ENCODE assay signal across 9 mouse cellular contexts in the genomic region with DNA sequence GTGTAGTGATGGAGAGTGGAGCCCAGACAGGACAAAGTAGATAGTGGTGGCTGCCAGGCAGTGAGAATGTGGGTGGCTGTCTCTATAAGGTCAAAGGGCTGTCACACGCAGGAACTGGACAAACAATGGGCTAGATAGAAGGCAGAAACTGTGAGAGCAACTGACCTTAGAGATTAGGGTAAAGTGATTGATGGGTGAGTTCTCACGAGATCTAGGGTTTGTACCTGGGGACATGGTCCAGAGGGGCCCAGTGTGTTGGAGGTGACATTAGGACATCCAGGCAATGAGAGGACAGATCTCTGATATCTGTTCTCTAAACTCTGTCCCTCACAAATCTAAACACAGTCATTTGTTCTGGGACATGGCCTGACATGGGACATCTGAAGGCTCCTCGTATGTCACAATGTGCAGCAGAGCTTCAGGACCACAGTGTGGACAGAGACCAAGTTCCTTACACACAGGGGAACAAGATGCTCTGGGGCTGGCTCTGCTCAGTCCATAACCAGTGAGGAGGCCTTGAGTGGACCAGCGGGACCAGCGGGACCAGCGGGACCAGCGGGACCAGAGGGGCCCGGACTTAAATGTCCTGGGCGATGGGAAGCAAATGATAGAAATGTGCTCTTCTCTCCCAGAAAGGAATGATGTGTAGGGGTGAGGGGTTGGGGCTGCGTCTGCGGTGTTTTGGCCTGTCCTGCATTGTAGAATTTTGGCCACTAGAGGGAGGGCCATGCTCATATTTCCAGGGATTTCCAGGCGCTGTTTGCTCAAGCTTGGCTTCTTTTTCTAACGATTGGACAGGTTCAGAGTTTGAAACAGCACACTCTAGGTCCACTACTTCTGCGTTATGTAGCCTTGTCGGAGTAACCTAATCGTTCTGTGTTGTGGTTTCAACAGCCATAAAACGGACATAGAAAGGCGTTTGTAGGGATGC. TPM values are rescaled to one million over a fixed set of nuclear protein-coding genes. Genes with fewer than 3 reads are reported as not detected.
A peak's percentile ranks its signal among the peaks of the same experiment; 100 is the strongest.
DNase-seq lines count a peak whose midpoint lies in the region; ATAC-seq and TF ChIP-seq lines count a peak whose summit lies in the region.
"Had no signal": no experiment of that assay in that cellular context is flagged by ENCODE, and none has a peak within 500 bp of the region (broad histone marks: within the 10 kb centered on the region; RNA-seq: fewer than 3 reads in every experiment).

No protein-coding gene starts in this region.

- H3K9ac ChIP-seq in kidney, embryonic 16.5 days (replicated peaks; ENCODE audit: low read length) = no peak overlapping the region
- no peak overlapping the region for H3K9ac ChIP-seq in liver, embryonic 15.5 days
- no peak overlapping the region for H3K9ac ChIP-seq in neural tube, embryonic 11.5 days (ENCODE audit: low read length)
- no peak overlapping the region for H3K9ac ChIP-seq in stomach, embryonic 16.5 days (ENCODE audit: low read length)
- H3K9ac ChIP-seq: embryonic facial prominence, embryonic 12.5 days had no signal

- CTCF ChIA-PET in Patski (lab: Charles Lee) = no interaction called here

- H3K36me3 ChIP-seq in kidney, embryonic 16.5 days (ENCODE audit: insufficient read depth, low read length) = no peaks in the 10 kb centered on the region
- H3K36me3 ChIP-seq in liver, embryonic 15.5 days (replicated peaks) = no peaks in the 10 kb centered on the region
- no peaks in the 10 kb centered on the region for H3K36me3 ChIP-seq in neural tube, embryonic 11.5 days (ENCODE audit: control insufficient read depth, insufficient read depth, low read length)
- no peaks in the 10 kb centered on the region for H3K36me3 ChIP-seq in stomach, embryonic 16.5 days (ENCODE audit: control insufficient read depth, insufficient read depth, low read length)
- H3K36me3 ChIP-seq: embryonic facial prominence, embryonic 12.5 days had no signal

- DNase-seq in 3134 (ENCODE audit: extremely low read depth, insufficient read length, low spot score) (peak; percentile 35), Patski (ENCODE audit: low read depth, low spot score) (no peak)
- DNase-seq in cerebellum, postnatal 25 days = peak; percentile 85
- peak; percentile 36 for DNase-seq in gastrocnemius, postnatal 25 days
- peak; percentile 76 for DNase-seq in neural tube, embryonic 11.5 days (ENCODE audit: low spot score)

- no peak overlapping the region for H3K4me2 ChIP-seq in kidney, embryonic 16.5 days (replicated peaks; ENCODE audit: low read depth, low read length)
- no peak overlapping the region for H3K4me2 ChIP-seq in liver, embryonic 15.5 days
- H3K4me2 ChIP-seq in neural tube, embryonic 11.5 days (ENCODE audit: low read depth) = no peak overlapping the region
- no peak overlapping the region for H3K4me2 ChIP-seq in stomach, embryonic 16.5 days (ENCODE audit: low read depth, low read length)
- H3K4me2 ChIP-seq: embryonic facial prominence, embryonic 12.5 days had no signal

- H3K4me1 ChIP-seq in kidney, embryonic 16.5 days (ENCODE audit: insufficient read depth, low read length) = no peaks in the 10 kb centered on the region
- H3K4me1 ChIP-seq in liver, embryonic 15.5 days (replicated peaks) = peaks cover 16% of the 10 kb centered on the region
- no peaks in the 10 kb centered on the region for H3K4me1 ChIP-seq in neural tube, embryonic 11.5 days (ENCODE audit: control insufficient read depth, insufficient read depth, low read length)
- H3K4me1 ChIP-seq in stomach, embryonic 16.5 days (ENCODE audit: control insufficient read depth, insufficient read depth, low read length) = no peaks in the 10 kb centered on the region

- POLR2A ChIA-PET in Patski (lab: Charles Lee) = no interaction called here

- no peaks in the 10 kb centered on the region for H3K27me3 ChIP-seq in Patski
- H3K27me3 ChIP-seq in kidney, embryonic 16.5 days (ENCODE audit: insufficient read depth, low read length) = no peaks in the 10 kb centered on the region
- peaks cover 7% of the 10 kb centered on the region; the same call in 1 of the 2 replicates for H3K27me3 ChIP-seq in liver, embryonic 15.5 days
- H3K27me3 ChIP-seq in neural tube, embryonic 11.5 days (ENCODE audit: control insufficient read depth, insufficient read depth, low read length) = no peaks in the 10 kb centered on the region
- no peaks in the 10 kb centered on the region for H3K27me3 ChIP-seq in stomach, embryonic 16.5 days (ENCODE audit: control insufficient read depth, insufficient read depth, low read length)
- H3K27me3 ChIP-seq: embryonic facial prominence, embryonic 12.5 days had no signal

- H3K4me3 ChIP-seq in kidney, embryonic 16.5 days (ENCODE audit: low read length) = no peak overlapping the region
- H3K4me3 ChIP-seq in liver, embryonic 15.5 days (replicated peaks) = no peak overlapping the region
- H3K4me3 ChIP-seq in neural tube, embryonic 11.5 days (ENCODE audit: low read depth, low read length) = no peak overlapping the region
- H3K4me3 ChIP-seq in stomach, embryonic 16.5 days (replicated peaks; ENCODE audit: low read length) = no peak overlapping the region
- H3K4me3 ChIP-seq: embryonic facial prominence, embryonic 12.5 days had no signal

- H3K27ac ChIP-seq in kidney, embryonic 16.5 days (ENCODE audit: low read length) = no peak overlapping the region
- no peak overlapping the region for H3K27ac ChIP-seq in liver, embryonic 15.5 days (replicated peaks)
- no peak overlapping the region for H3K27ac ChIP-seq in neural tube, embryonic 11.5 days (ENCODE audit: low read depth, low read length)
- no peak overlapping the region for H3K27ac ChIP-seq in stomach, embryonic 16.5 days (ENCODE audit: low read length)
- H3K27ac ChIP-seq: embryonic facial prominence, embryonic 12.5 days had no signal

- in situ Hi-C loops in Patski (cut with MboI; ENCODE audit: low pct_unique_long_range_greater_than_20kb) = loop anchor here (5.0 kb wide), 1 partner anchor 42 kb away; no protein-coding TSS in a partner anchor

- no peak for ATAC-seq in Patski
- peak; percentile 58 for ATAC-seq in kidney, embryonic 16.5 days (ENCODE audit: low FRiP score, low TSS enrichment)
- peak; percentile 23; the same call in 1 of the 2 replicates for ATAC-seq in liver, embryonic 15.5 days (ENCODE audit: insufficient read depth)
- peak; percentile 68; the same call in 1 of the 2 replicates for ATAC-seq in neural tube, embryonic 11.5 days (ENCODE audit: insufficient read depth, low FRiP score, low TSS enrichment)
- peak; percentile 67; the same call in 1 of the 2 replicates for ATAC-seq in stomach, embryonic 16.5 days (ENCODE audit: insufficient read depth, low FRiP score)

- no peaks in the 10 kb centered on the region for H3K9me3 ChIP-seq in kidney, embryonic 16.5 days (ENCODE audit: low read length)
- H3K9me3 ChIP-seq in liver, embryonic 15.5 days (replicated peaks) = no peaks in the 10 kb centered on the region
- H3K9me3 ChIP-seq in neural tube, embryonic 11.5 days (ENCODE audit: control insufficient read depth, low read length) = no peaks in the 10 kb centered on the region
- no peaks in the 10 kb centered on the region for H3K9me3 ChIP-seq in stomach, embryonic 16.5 days (replicated peaks; ENCODE audit: control insufficient read depth, low read length)
- H3K9me3 ChIP-seq: embryonic facial prominence, embryonic 12.5 days had no signal

- WGBS in kidney, embryonic 16.5 days = 10% methylated on average over 18 of the region's 18 CpGs
- 5% methylated on average over 18 of the region's 18 CpGs for WGBS in liver, embryonic 15.5 days (ENCODE audit: insufficient replicate concordance)
- 14% methylated on average over 18 of the region's 18 CpGs for WGBS in neural tube, embryonic 11.5 days
- 7% methylated on average over 18 of the region's 18 CpGs for WGBS in stomach, embryonic 16.5 days

- peak; percentile 88 for TF ChIP-seq CTCF in Patski (IDR thresholded peaks at IDR 0.05)

RNA-seq across cellular contexts. Expression of a gene that starts 11.9 kb away (rescaled TPM):
- 19.4 TPM for polyA plus RNA-seq in Patski (2021)
- 10 to 100 TPM; 22.2 to 25.0 TPM for total RNA-seq in gastrocnemius, postnatal 25 days (2021)
- 25.9 and 29.7 TPM in 2 replicates for polyA plus RNA-seq in kidney, embryonic 16.5 days (2015; fragmentation: Nextera tagmentation; extraction: Ambion mirVana)
- 1.5 and 1.8 TPM in 2 replicates for polyA plus RNA-seq in liver, embryonic 15.5 days (2015; fragmentation: Nextera tagmentation; extraction: Ambion mirVana)
- polyA plus RNA-seq in neural tube, embryonic 11.5 days (2014; fragmentation: Nextera tagmentation; extraction: Ambion mirVana) = 206 and 227 TPM in 2 replicates
- 8.1 and 9.7 TPM in 2 replicates for polyA plus RNA-seq in stomach, embryonic 16.5 days (2015; fragmentation: Nextera tagmentation; extraction: Ambion mirVana)
